Mouse (Mus musculus) urinary bladder, postnatal 4 days (tissue): ENCODE measurements around the gene Nprl2.
A peak's percentile ranks its signal among the peaks of the same experiment; 100 is the strongest.
"Not testable (repeated sequence)": the region's sequence is repeated elsewhere in the genome, so short reads cannot be mapped to it uniquely, and the experiment has no call there.

Experiments
- DNase-seq, 2 experiments: peaks; one replicate each; pipeline ENCODE4 v3.0.0; 2021 to 2022; ENCODE audit warnings: low spot score in 2 of 2

Nprl2 gene

GRCm38 (mm10) chr9:107553541-107554318 is 11.7 kb downstream of the Nprl2 start:
- no peak for DNase-seq

- peak; percentile 93 to 94 for DNase-seq
Observed at GRCm38 (mm10) chr9:107554319-107554825, 12.3 kb downstream of the Nprl2 start.

- peak; percentile 65 to 76 for DNase-seq
Observed at GRCm38 (mm10) chr9:107555031-107555457, 13.0 kb downstream of the Nprl2 start.

GRCm38 (mm10) chr9:107555701-107556100 is 13.7 kb downstream of the Nprl2 start:
- no peak for DNase-seq

- no peak for DNase-seq
Observed at GRCm38 (mm10) chr9:107556346-107556745, 14.3 kb downstream of the Nprl2 start.

- peak; percentile 89 to 93 for DNase-seq
Observed at GRCm38 (mm10) chr9:107563029-107563581, 21.1 kb downstream of the Nprl2 start, which contains the start of gene Tusc2. TSS of gene Tusc2 (plus strand) at chr9:107563255.

- DNase-seq = not testable (repeated sequence)
Observed at GRCm38 (mm10) chr9:107565556-107565955, 23.5 kb downstream of the Nprl2 start.

GRCm38 (mm10) chr9:107566041-107566709 is 24.1 kb downstream of the Nprl2 start:
- DNase-seq = peak; percentile 66 to 86

- DNase-seq = no peak
Observed at GRCm38 (mm10) chr9:107566855-107567254, 24.8 kb downstream of the Nprl2 start.

- no peak for DNase-seq
Observed at GRCm38 (mm10) chr9:107567702-107568319, 25.8 kb downstream of the Nprl2 start, which contains the start of gene Hyal2. TSS of gene Hyal2 (plus strand) at chr9:107567945.

GRCm38 (mm10) chr9:107568331-107569261 is 26.6 kb downstream of the Nprl2 start:
- peak; percentile 80 to 84 for DNase-seq

GRCm38 (mm10) chr9:107569270-107569669 is 27.2 kb downstream of the Nprl2 start:
- peak in 1 of 2 experiments; percentile 55 for DNase-seq

- no peak for DNase-seq
Observed at GRCm38 (mm10) chr9:107570016-107570415, 28.0 kb downstream of the Nprl2 start.

- DNase-seq = no peak
Observed at GRCm38 (mm10) chr9:107570845-107571244, 28.8 kb downstream of the Nprl2 start.

- DNase-seq = no peak
Observed at GRCm38 (mm10) chr9:107571534-107572326, 29.7 kb downstream of the Nprl2 start.

- no peak for DNase-seq
Observed at GRCm38 (mm10) chr9:107572327-107572662, 30.3 kb downstream of the Nprl2 start.

- not testable (repeated sequence) for DNase-seq
Observed at GRCm38 (mm10) chr9:107573774-107574173, 31.7 kb downstream of the Nprl2 start.

- peak in 1 of 2 experiments; percentile 58 for DNase-seq
Observed at GRCm38 (mm10) chr9:107575579-107576356, 33.7 kb downstream of the Nprl2 start.
